Mouse (Mus musculus): ENCODE data around the gene Itpkb. TPM values are rescaled to one million over a fixed set of nuclear protein-coding genes. Genes with fewer than 3 reads are reported as not detected.

Itpkb gene
- polyA plus RNA-seq, 1 experiment: 12.4 TPM

- Histone ChIP-seq H3K4me1 (ENCODE audit: control insufficient read depth, insufficient read depth, low read length) (no peaks in the 10 kb centered on the region), H3K4me3 (ENCODE audit: low read depth, low read length) (no peak overlapping the region), H3K27me3 (ENCODE audit: control insufficient read depth, insufficient read depth, low read length, poor library complexity, severe bottlenecking) (no peaks in the 10 kb centered on the region), H3K36me3 (ENCODE audit: control insufficient read depth, insufficient read depth, low read length, poor library complexity, severe bottlenecking) (no peaks in the 10 kb centered on the region), H3K27ac (ENCODE audit: insufficient read depth, low read length) (no peak overlapping the region), H3K9me3 (replicated peaks; ENCODE audit: control insufficient read depth, insufficient read depth, low read length, poor library complexity, severe bottlenecking) (no peaks in the 10 kb centered on the region), H3K9ac (ENCODE audit: low read depth, poor library complexity, severe bottlenecking) (no peak overlapping the region)
- TF ChIP-seq EP300 (IDR thresholded peaks at IDR 0.05; ENCODE audit: insufficient read depth, low read depth, low read length): no peak
- no peak for TF ChIP-seq CTCF (IDR thresholded peaks at IDR 0.05; ENCODE audit: low read depth, low read length)
- no peak for TF ChIP-seq POLR2A (IDR thresholded peaks at IDR 0.05; ENCODE audit: insufficient read depth, low read length)
Observed at GRCm38 (mm10) chr1:180473566-180473965, 143.3 kb downstream of the Itpkb start.

Other genes starting within 250 kb of the Itpkb start
- 6.8 and 6.9 TPM in 2 replicates for gene Coq8a, start 130.9 kb upstream of the Itpkb start, polyA plus RNA-seq (2011; ENCODE audit: insufficient read depth, insufficient read length, low read depth, missing spikeins)
- 11.7 and 13.7 TPM in 2 replicates for gene Psen2, start 67.0 kb upstream of the Itpkb start, polyA plus RNA-seq (2011; ENCODE audit: insufficient read depth, insufficient read length, low read depth, missing spikeins)
- 0.36 TPM in 1 of 2 replicates, not detected in the other for gene Stum, start 153.0 kb downstream of the Itpkb start, polyA plus RNA-seq (2011; ENCODE audit: insufficient read depth, insufficient read length, low read depth, missing spikeins)
- 307 and 318 TPM in 2 replicates for gene Parp1, start 238.4 kb downstream of the Itpkb start, polyA plus RNA-seq (2011; ENCODE audit: insufficient read depth, insufficient read length, low read depth, missing spikeins)